Mouse (Mus musculus): Measurements from ENCODE around the gene Olfr485.
"Not testable (repeated sequence)": the region's sequence is repeated elsewhere in the genome, so short reads cannot be mapped to it uniquely, and the experiment has no call there.

Olfr485 gene

GRCm38 (mm10) chr7:108159771-108160170 lies at the start of gene Olfr485:
Olfr485 (minus strand) TSS chr7:108159871.
- in situ Hi-C loops (cut with MboI; ENCODE audit: unreplicated experiment in 2 of 2) = no loop called here

GRCm38 (mm10) chr7:108196938-108197337 lies 37.3 kb upstream of the Olfr485 start:
- in situ Hi-C loops (cut with MboI; ENCODE audit: unreplicated experiment in 2 of 2) = no loop called here

- in situ Hi-C loops (cut with MboI; ENCODE audit: unreplicated experiment in 2 of 2) = not testable (repeated sequence)
These were observed 36.7 kb upstream of the Olfr485 start for GRCm38 (mm10) chr7:108196337-108196736.

GRCm38 (mm10) chr7:108192714-108193113 lies 33.0 kb upstream of the Olfr485 start:
- in situ Hi-C loops (cut with MboI; ENCODE audit: unreplicated experiment in 2 of 2) = not testable (repeated sequence)

- in situ Hi-C loops (cut with MboI; ENCODE audit: unreplicated experiment in 2 of 2) = not testable (repeated sequence)
These were observed 31.5 kb upstream of the Olfr485 start for GRCm38 (mm10) chr7:108191196-108191595.

GRCm38 (mm10) chr7:108185237-108185636 lies 25.6 kb upstream of the Olfr485 start:
- in situ Hi-C loops (cut with MboI; ENCODE audit: unreplicated experiment in 2 of 2) = not testable (repeated sequence)

GRCm38 (mm10) chr7:108184401-108184800 lies 24.7 kb upstream of the Olfr485 start:
- in situ Hi-C loops (cut with MboI; ENCODE audit: unreplicated experiment in 2 of 2) = not testable (repeated sequence)

GRCm38 (mm10) chr7:108172642-108173041 lies 13.0 kb upstream of the Olfr485 start, which contains the start of gene Olfr486:
Olfr486 (minus strand) TSS chr7:108172742.
- in situ Hi-C loops (cut with MboI; ENCODE audit: unreplicated experiment in 2 of 2) = not testable (repeated sequence)

- in situ Hi-C loops (cut with MboI; ENCODE audit: unreplicated experiment in 2 of 2) = no loop called here
These were observed 32.3 kb downstream of the Olfr485 start, which contains the start of gene Olfr484 for GRCm38 (mm10) chr7:108127349-108127748. Olfr484 (minus strand) TSS chr7:108127449.

GRCm38 (mm10) chr7:108121416-108121815 lies 38.3 kb downstream of the Olfr485 start:
- in situ Hi-C loops (cut with MboI; ENCODE audit: unreplicated experiment in 2 of 2) = no loop called here

- in situ Hi-C loops (cut with MboI; ENCODE audit: unreplicated experiment in 2 of 2) = no loop called here
These were observed 39.0 kb downstream of the Olfr485 start for GRCm38 (mm10) chr7:108120681-108121080.

Measured in v-Abl transformed pro-B cells (cell line).